Mouse (Mus musculus): ENCODE measurements around the gene Hagh.
A peak's percentile ranks its signal among the peaks of the same experiment; 100 is the strongest.

The Hagh gene

GRCm38 (mm10) chr17:24850065-24850772, 10.3 kb downstream of the Hagh start, which contains the start of gene Fahd1:
Fahd1 (minus strand) TSS chr17:24850364.
- peak; percentile 98 for DNase-seq (ENCODE audit: extremely low spot score, low spot score)

GRCm38 (mm10) chr17:24850773-24851127, 10.8 kb downstream of the Hagh start:
- no peak for DNase-seq (ENCODE audit: extremely low spot score, low spot score)

- DNase-seq (ENCODE audit: extremely low spot score, low spot score) = no peak
Measured at GRCm38 (mm10) chr17:24851381-24852125, 11.6 kb downstream of the Hagh start.

- no peak for DNase-seq (ENCODE audit: extremely low spot score, low spot score)
Measured at GRCm38 (mm10) chr17:24855838-24856464, 16.0 kb downstream of the Hagh start.

- no peak for DNase-seq (ENCODE audit: extremely low spot score, low spot score)
Measured at GRCm38 (mm10) chr17:24856589-24856988, 16.6 kb downstream of the Hagh start.

GRCm38 (mm10) chr17:24857831-24858470, 18.0 kb downstream of the Hagh start:
- no peak for DNase-seq (ENCODE audit: extremely low spot score, low spot score)

GRCm38 (mm10) chr17:24858967-24859366, 19.0 kb downstream of the Hagh start:
- DNase-seq (ENCODE audit: extremely low spot score, low spot score) = no peak

- no peak for DNase-seq (ENCODE audit: extremely low spot score, low spot score)
Measured at GRCm38 (mm10) chr17:24860076-24860475, 20.1 kb downstream of the Hagh start.

- DNase-seq (ENCODE audit: extremely low spot score, low spot score) = no peak
Measured at GRCm38 (mm10) chr17:24861785-24862184, 21.8 kb downstream of the Hagh start.

GRCm38 (mm10) chr17:24865776-24866175, 25.8 kb downstream of the Hagh start, which contains the start of gene Igfals:
Igfals (plus strand) TSS chr17:24865997.
- no peak for DNase-seq (ENCODE audit: extremely low spot score, low spot score)

- no peak for DNase-seq (ENCODE audit: extremely low spot score, low spot score)
Measured at GRCm38 (mm10) chr17:24867914-24868313, 28.0 kb downstream of the Hagh start.

- no peak for DNase-seq (ENCODE audit: extremely low spot score, low spot score)
Measured at GRCm38 (mm10) chr17:24873695-24874404, 33.9 kb downstream of the Hagh start.

- no peak for DNase-seq (ENCODE audit: extremely low spot score, low spot score)
Measured at GRCm38 (mm10) chr17:24874405-24874745, 34.4 kb downstream of the Hagh start.

GRCm38 (mm10) chr17:24874989-24875388, 35.0 kb downstream of the Hagh start:
- no peak for DNase-seq (ENCODE audit: extremely low spot score, low spot score)

GRCm38 (mm10) chr17:24877336-24878116, 37.6 kb downstream of the Hagh start:
- DNase-seq (ENCODE audit: extremely low spot score, low spot score) = no peak

GRCm38 (mm10) chr17:24878117-24878397, 38.1 kb downstream of the Hagh start:
- DNase-seq (ENCODE audit: extremely low spot score, low spot score) = no peak

- no peak for DNase-seq (ENCODE audit: extremely low spot score, low spot score)
Measured at GRCm38 (mm10) chr17:24878531-24878930, 38.6 kb downstream of the Hagh start.

GRCm38 (mm10) chr17:24881738-24882440, 41.9 kb downstream of the Hagh start:
- no peak for DNase-seq (ENCODE audit: extremely low spot score, low spot score)

- no peak for DNase-seq (ENCODE audit: extremely low spot score, low spot score)
Measured at GRCm38 (mm10) chr17:24884391-24884790, 44.4 kb downstream of the Hagh start.

Data from neural tube, embryonic 10.5 days (tissue).